Mouse (Mus musculus): ENCODE data around the gene Cast.

The Cast gene

GRCm38 (mm10) chr13:74695497-74696193 is 113.0 kb downstream of the Cast start:
- no peak for DNase-seq (ENCODE audit: low spot score)

Data from yolk sac, embryonic 10.5 days (tissue).